Mouse (Mus musculus) heart, adult 2 months (tissue): Measurements from ENCODE around the gene Pif1.

Source experiments
- CTCF ChIP-seq: fragments of 200-600 bp; IDR thresholded peaks from 2 replicates; pipeline ENCODE4 v1.8.1; 2022; ENCODE audit warnings: antibody characterized with exemption, mild to moderate bottlenecking, moderate library complexity
- POLR2A ChIP-seq: fragments of 200-500 bp; IDR thresholded peaks from 2 replicates; pipeline ENCODE4 v1.6.1; 2011; ENCODE audit warnings: mild to moderate bottlenecking, low read depth, low read length, control low read depth; ENCODE audit not compliant: insufficient read depth

- no peak for TF ChIP-seq CTCF
- no peak for TF ChIP-seq POLR2A
These were observed 44.8 kb upstream of the Pif1 start for GRCm38 (mm10) chr9:65542111-65542524.
